Mouse (Mus musculus): ENCODE data around the gene Ctnna3. TPM values are rescaled to one million over a fixed set of nuclear protein-coding genes. Genes with fewer than 3 reads are reported as not detected.
"Not testable (repeated sequence)": the region's sequence is repeated elsewhere in the genome, so short reads cannot be mapped to it uniquely, and the experiment has no call there.

Gene Ctnna3
- total RNA-seq (2014; fragmentation: Nextera tagmentation) = not detected in 2 replicates
- 0.12 TPM in 1 of 2 replicates, not detected in the other for total RNA-seq (2017)
- not detected in 2 replicates for polyA plus RNA-seq (2012)

DNA sequence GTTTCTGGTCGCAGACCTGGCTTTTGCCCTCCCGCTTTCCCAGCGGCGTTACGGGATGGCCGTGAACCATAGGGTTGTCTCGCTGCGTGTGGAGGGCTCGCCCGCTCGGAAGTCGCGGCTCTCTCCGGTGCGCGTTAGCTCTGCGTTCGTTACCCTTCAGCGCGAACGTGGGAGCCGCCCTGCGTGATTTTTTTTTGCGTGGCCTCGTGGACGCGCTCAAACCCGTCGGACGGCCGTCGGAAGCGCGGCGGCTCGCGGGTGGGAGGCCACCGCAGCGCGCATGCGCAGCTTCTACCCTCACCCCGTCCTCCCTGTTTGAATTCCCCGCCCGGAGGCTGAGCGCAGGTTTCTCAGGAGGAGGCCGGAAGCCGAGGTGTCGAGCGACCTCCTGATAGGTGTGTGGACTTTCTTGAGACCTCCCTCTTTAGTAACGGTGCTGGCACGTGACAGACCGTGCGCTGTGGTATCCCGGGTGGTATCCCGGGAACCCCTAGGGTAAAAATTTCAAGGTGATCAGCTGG is at the start of gene Ctnna3:
Gene Ctnna3, plus strand, starts transcription at position 314 of the 521 bp plus-strand sequence.
- Histone ChIP-seq H3K9me3 (replicated peaks) (no peaks in the 10 kb centered on the region), H3K4me3 (ENCODE audit: low read depth, low read length) (peak within 1 kb of the TSS; percentile 79), H3K4me1 (ENCODE audit: insufficient read depth, low read depth, low read length) (peaks cover 5% of the 10 kb centered on the region)

DNA sequence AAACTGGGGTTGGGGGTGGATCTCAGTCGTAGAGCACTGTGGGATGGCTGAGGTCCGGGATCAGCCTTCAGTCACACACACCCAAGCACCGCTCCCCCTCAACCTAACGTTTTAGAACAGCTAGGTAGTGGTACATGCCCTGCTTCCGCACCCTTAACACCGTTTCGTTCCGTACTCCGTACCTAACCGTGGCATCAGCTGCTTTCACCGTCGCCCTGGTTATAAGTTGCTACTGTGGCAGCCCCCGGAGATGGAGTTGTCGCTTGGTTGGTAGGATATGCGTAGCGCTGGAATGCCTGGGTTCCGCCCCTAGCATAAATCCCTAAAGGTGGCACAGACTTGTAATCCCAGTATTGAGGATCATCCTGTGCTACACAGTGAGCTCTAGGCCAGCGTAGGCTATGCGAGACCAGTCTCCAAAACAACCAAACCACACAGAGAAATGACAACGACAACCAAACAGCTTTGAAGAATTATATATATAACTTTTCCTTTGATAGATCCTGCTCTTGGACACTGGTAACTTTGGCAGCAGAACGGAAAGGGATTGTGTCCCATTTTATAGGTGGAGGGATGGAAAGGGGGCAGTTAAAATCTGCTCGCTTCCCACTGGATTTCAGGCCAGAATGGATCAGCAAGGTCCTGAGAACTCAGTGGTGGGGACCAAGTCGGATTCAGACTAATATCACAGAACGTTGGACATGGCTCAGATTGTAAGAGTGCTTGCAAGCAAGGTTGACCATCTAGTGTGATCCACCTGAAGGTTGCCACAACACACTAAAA is 48.2 kb upstream of the Ctnna3 start, which contains the start of gene Sirt1:
Gene Sirt1, minus strand, starts transcription at position 207 of the 783 bp plus-strand sequence.
- DNase-seq (ENCODE audit: low spot score) (no peak), ATAC-seq (ENCODE audit: extremely low read depth, insufficient number of reproducible peaks, low FRiP score, poor library complexity, severe bottlenecking) (no peak)
- Histone ChIP-seq H3K4me3 (ENCODE audit: low read depth, low read length) (peak within 1 kb of the TSS; percentile 67), H3K9me3 (replicated peaks) (no peaks in the 10 kb centered on the region), H3K36me3 (replicated peaks) (no peaks in the 10 kb centered on the region), H3K4me1 (ENCODE audit: insufficient read depth, low read depth, low read length) (peaks cover 11% of the 10 kb centered on the region; the same call in 1 of the 2 replicates), H3K27me3 (ENCODE audit: insufficient read depth, low read length) (no peaks in the 10 kb centered on the region)
- TF ChIP-seq POLR2AphosphoS5 (IDR thresholded peaks at IDR 0.05; ENCODE audit: insufficient replicate concordance, low read depth, low read length) (no peak), GATA2 (IDR thresholded peaks at IDR 0.05; ENCODE audit: borderline replicate concordance, low read depth, low read length) (no peak), GATA1 (IDR thresholded peaks at IDR 0.05; ENCODE audit: borderline replicate concordance, low read length) (no peak), CTCF (IDR thresholded peaks at IDR 0.05; ENCODE audit: low read depth, low read length) (no peak), TAL1 (conservative IDR thresholded peaks at IDR 0.05; ENCODE audit: low read depth, low read length) (no peak)

More for the DNA sequence above, at the start of gene Ctnna3:
- peak; percentile 93 for ATAC-seq (ENCODE audit: extremely low read depth, insufficient number of reproducible peaks, low FRiP score, poor library complexity, severe bottlenecking)
- Histone ChIP-seq H3K36me3 (replicated peaks) (no peaks in the 10 kb centered on the region), H3K27me3 (ENCODE audit: insufficient read depth, low read length) (0 out of 2 replicates have a peak, but pooled peaks cover 2% of the 10 kb centered on the region)
- DNase-seq (ENCODE audit: low spot score) = peak; percentile 86
- TF ChIP-seq CTCF (IDR thresholded peaks at IDR 0.05; ENCODE audit: low read depth, low read length) (no peak), GATA2 (IDR thresholded peaks at IDR 0.05; ENCODE audit: borderline replicate concordance, low read depth, low read length) (no peak), GATA1 (IDR thresholded peaks at IDR 0.05; ENCODE audit: borderline replicate concordance, low read length) (no peak), TAL1 (conservative IDR thresholded peaks at IDR 0.05; ENCODE audit: low read depth, low read length) (no peak), POLR2AphosphoS5 (IDR thresholded peaks at IDR 0.05; ENCODE audit: insufficient replicate concordance, low read depth, low read length) (no peak)

DNA sequence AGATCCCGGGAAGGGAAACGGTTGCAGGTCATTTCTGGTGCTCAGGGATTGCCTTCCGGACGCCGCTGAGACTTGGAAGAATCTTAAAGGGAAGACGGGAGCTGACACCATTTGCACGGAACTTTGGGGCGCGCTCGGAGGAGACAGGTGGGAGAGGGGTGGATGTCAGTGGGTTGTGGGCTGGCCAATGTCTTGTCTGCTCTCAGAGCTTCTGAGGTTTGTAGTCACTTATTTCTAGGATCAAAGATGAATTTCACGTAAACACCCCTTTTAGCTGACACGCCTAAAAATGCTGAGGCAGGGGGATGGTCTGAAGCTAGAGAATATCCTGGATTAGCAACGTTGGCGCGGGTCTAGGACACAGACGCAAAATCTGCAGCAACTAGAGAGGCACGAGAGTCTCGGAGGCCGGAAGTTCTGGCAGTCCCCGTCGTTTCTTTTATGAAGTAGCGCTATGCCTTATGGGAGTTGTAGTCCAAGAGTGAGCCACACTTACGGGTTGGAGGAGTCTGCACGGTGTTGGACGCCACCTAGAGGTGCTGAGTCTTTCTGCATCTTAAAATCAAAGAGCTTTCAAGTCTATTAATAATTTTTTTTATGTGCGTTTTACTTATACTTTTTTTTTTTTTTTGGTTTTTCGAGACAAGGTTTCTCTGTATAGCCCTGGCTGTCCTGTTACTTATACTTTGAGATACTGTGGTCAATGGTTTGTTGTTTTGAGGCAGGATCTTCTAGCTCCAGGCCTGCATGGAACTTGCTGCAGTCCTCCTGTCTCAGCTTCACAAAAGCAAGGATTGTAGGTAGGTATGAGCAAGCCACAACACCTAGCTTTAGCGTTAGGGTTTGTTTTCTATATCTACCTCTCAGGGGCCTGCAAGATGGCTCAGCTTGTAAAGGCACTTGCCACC is 47.3 kb upstream of the Ctnna3 start, which contains the start of gene Dnajc12:
Gene Dnajc12, plus strand, starts transcription at position 72 of the 908 bp plus-strand sequence.
- peak; percentile 89 for ATAC-seq (ENCODE audit: extremely low read depth, insufficient number of reproducible peaks, low FRiP score, poor library complexity, severe bottlenecking)
- H3K36me3 ChIP-seq (replicated peaks) = no peaks in the 10 kb centered on the region
- peak; percentile 49 for DNase-seq (ENCODE audit: low spot score)
- TF ChIP-seq GATA1 (IDR thresholded peaks at IDR 0.05; ENCODE audit: borderline replicate concordance, low read length) = no peak
- TF ChIP-seq CTCF (IDR thresholded peaks at IDR 0.05; ENCODE audit: low read depth, low read length) = no peak
- no peak for TF ChIP-seq TAL1 (conservative IDR thresholded peaks at IDR 0.05; ENCODE audit: low read depth, low read length)
- TF ChIP-seq GATA2 (IDR thresholded peaks at IDR 0.05; ENCODE audit: borderline replicate concordance, low read depth, low read length) = no peak
- peak within 1 kb of the TSS; percentile 67 for H3K4me3 ChIP-seq (ENCODE audit: low read depth, low read length)
- H3K9me3 ChIP-seq (replicated peaks) = no peaks in the 10 kb centered on the region
- H3K27me3 ChIP-seq (ENCODE audit: insufficient read depth, low read length) = no peaks in the 10 kb centered on the region
- H3K4me1 ChIP-seq (ENCODE audit: insufficient read depth, low read depth, low read length) = peaks cover 10% of the 10 kb centered on the region; the same call in 1 of the 2 replicates

DNA sequence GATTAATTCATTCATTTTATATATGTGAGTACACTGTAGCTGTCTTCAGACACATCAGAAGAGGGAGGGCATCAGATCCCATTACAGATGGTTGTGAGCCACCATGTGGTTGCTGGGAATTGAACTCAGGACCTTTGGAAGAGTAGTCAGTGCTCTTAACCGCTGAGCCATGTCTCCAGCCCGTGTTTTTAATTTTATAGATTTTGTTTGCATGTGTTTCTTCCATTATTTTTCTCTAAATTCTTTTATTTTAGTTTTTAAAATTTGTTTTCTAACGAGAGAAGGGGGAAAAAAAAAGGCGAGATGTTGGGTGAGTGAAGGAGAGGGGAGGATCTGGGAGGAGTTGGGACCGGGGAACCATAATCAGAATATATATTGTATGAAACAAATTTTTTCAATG is 44.0 kb upstream of the Ctnna3 start:
- H3K4me1 ChIP-seq (ENCODE audit: insufficient read depth, low read depth, low read length); H3K27me3 ChIP-seq (ENCODE audit: insufficient read depth, low read length); DNase-seq (ENCODE audit: low spot score); H3K36me3 ChIP-seq (replicated peaks); ATAC-seq (ENCODE audit: extremely low read depth, insufficient number of reproducible peaks, low FRiP score, poor library complexity, severe bottlenecking); H3K9me3 ChIP-seq (replicated peaks); H3K4me3 ChIP-seq (ENCODE audit: low read depth, low read length): not testable (repeated sequence)

DNA sequence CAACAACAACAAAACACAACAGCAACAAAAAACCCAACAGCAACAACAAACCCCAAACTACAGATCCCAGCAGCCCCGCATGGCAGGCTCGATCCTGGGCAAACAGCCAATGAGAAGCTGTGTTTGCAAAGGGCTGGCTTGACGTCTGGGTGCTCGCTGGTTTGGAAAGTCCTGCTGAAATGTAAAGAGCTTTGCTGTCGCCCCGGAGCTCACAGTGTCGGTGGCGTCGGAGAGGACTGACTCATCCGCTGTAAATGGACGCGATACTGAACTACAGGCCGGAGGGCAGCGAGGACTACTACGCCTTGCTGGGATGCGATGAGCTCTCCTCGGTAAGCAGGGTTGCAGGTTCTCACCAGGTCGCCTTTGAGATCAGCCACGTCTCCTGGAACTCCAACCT is 43.5 kb upstream of the Ctnna3 start:
- peaks cover 7% of the 10 kb centered on the region; the same call in 1 of the 2 replicates for H3K4me1 ChIP-seq (ENCODE audit: insufficient read depth, low read depth, low read length)
- H3K36me3 ChIP-seq (replicated peaks) = no peaks in the 10 kb centered on the region
- peak overlapping the region; percentile 73 for H3K4me3 ChIP-seq (ENCODE audit: low read depth, low read length)
- no peaks in the 10 kb centered on the region for H3K27me3 ChIP-seq (ENCODE audit: insufficient read depth, low read length)
- DNase-seq (ENCODE audit: low spot score) = peak; percentile 60
- ATAC-seq (ENCODE audit: extremely low read depth, insufficient number of reproducible peaks, low FRiP score, poor library complexity, severe bottlenecking) = peak; percentile 92
- TF ChIP-seq GATA1 (IDR thresholded peaks at IDR 0.05; ENCODE audit: borderline replicate concordance, low read length) = no peak
- no peak for TF ChIP-seq CTCF (IDR thresholded peaks at IDR 0.05; ENCODE audit: low read depth, low read length)
- TF ChIP-seq TAL1 (conservative IDR thresholded peaks at IDR 0.05; ENCODE audit: low read depth, low read length) = no peak
- TF ChIP-seq POLR2AphosphoS5 (IDR thresholded peaks at IDR 0.05; ENCODE audit: insufficient replicate concordance, low read depth, low read length) = no peak
- no peak for TF ChIP-seq GATA2 (IDR thresholded peaks at IDR 0.05; ENCODE audit: borderline replicate concordance, low read depth, low read length)
- no peaks in the 10 kb centered on the region for H3K9me3 ChIP-seq (replicated peaks)

DNA sequence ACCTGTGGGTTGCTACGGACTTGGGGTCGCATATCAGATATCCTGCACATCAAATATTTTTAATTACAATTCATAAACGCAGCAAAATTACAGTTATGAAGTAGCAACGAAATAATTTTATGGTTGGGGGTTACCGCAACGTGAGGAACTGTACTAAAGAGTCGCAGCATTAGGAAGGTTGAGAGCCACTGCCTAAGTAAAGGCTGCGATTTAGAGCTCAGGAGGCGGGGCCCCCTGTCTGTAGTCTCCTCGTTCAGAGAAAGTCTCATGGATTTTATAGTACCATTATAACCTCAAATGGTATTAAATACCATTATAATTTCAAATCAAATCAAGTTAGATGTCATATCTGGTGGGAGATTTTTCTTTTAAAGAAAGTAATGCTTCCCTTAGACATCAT is 42.9 kb upstream of the Ctnna3 start:
- no peaks in the 10 kb centered on the region for H3K36me3 ChIP-seq (replicated peaks)
- no peaks in the 10 kb centered on the region for H3K9me3 ChIP-seq (replicated peaks)
- ATAC-seq (ENCODE audit: extremely low read depth, insufficient number of reproducible peaks, low FRiP score, poor library complexity, severe bottlenecking) (no peak), DNase-seq (ENCODE audit: low spot score) (no peak)
- TF ChIP-seq TAL1 (conservative IDR thresholded peaks at IDR 0.05; ENCODE audit: low read depth, low read length) (no peak), GATA1 (IDR thresholded peaks at IDR 0.05; ENCODE audit: borderline replicate concordance, low read length) (no peak), CTCF (IDR thresholded peaks at IDR 0.05; ENCODE audit: low read depth, low read length) (no peak), POLR2AphosphoS5 (IDR thresholded peaks at IDR 0.05; ENCODE audit: insufficient replicate concordance, low read depth, low read length) (no peak), GATA2 (IDR thresholded peaks at IDR 0.05; ENCODE audit: borderline replicate concordance, low read depth, low read length) (no peak)
- peak overlapping the region; percentile 73 for H3K4me3 ChIP-seq (ENCODE audit: low read depth, low read length)
- peaks cover 6% of the 10 kb centered on the region; the same call in 1 of the 2 replicates for H3K4me1 ChIP-seq (ENCODE audit: insufficient read depth, low read depth, low read length)
- H3K27me3 ChIP-seq (ENCODE audit: insufficient read depth, low read length) = no peaks in the 10 kb centered on the region

All from G1E (cell line).